Mouse (Mus musculus): Measurements from ENCODE around the gene Ap1m2.
A peak's percentile ranks its signal among the peaks of the same experiment; 100 is the strongest.
"Not testable (repeated sequence)": the region's sequence is repeated elsewhere in the genome, so short reads cannot be mapped to it uniquely, and the experiment has no call there.

Gene Ap1m2

DNA sequence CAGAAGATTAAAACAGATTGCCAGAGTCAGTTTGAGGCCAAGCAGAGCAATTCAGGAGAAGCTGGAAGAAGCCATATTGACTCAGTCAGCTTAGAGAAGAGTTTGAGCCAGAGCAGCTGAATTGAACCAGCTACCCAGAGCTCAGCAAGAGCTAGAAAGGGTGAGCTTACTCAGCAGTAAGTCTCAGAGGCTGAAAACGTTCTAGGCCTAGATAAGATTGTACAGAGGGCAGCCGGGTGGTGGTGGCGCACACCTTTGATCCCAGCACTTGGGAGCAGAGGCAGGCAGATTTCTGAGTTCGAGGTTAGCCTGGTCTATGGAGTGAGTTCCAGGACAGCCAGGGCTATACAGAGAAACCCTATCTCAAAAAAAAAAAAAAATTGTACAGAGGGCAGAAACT, 55.8 kb downstream of the Ap1m2 start:
- not testable (repeated sequence) for DNase-seq

- no peak for DNase-seq
Measured at GRCm38 (mm10) chr9:21254690-21255089, 57.4 kb downstream of the Ap1m2 start.

DNA sequence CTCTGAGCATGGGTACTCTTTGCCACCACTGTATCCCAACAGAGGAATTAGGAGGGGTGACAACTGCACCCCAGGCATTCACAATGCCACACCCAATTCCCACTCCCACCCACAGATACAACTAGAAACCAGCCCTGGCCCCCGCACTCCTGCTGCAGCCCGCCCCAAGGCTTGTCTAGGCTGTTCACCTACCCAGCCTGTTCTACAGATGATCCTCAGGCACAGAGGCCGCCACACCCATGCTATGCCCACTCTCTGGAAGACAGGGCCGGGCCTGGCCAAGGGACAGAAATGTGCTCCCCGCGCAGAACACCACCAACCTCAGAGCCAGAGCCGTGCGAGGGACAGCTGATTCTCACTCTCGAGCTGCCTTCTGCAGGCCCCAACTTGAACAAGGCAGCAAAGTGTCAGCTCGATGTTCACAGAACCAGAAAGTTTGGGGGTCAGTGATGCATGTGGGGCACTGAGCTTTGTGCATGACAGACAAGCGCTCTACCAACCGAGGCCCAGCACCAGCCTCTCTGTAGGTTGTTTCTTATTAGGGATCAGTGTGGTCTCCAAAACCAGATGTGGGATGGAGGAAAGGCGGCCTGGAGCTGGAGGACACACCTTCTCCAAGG, 60.9 kb downstream of the Ap1m2 start:
- no peak for DNase-seq

DNA sequence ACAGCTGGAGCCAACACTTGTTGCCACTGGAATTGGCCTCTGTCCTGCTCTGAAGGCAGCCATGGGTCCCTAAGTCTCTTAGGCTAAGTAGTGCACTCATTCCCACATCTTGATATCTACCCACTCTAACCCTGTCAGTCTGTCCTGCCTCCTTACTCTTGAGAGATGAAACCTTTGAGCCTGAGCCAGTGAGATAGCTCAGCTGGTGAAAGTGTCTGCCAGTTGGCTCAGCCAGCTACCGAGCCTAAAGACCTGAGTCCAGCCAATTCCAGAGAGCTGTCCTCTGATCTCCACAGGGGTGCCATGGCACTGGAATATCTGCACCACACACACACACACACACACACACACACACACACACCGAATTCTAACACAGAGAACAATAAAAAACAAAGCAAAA, 61.6 kb downstream of the Ap1m2 start:
- DNase-seq: no peak

DNA sequence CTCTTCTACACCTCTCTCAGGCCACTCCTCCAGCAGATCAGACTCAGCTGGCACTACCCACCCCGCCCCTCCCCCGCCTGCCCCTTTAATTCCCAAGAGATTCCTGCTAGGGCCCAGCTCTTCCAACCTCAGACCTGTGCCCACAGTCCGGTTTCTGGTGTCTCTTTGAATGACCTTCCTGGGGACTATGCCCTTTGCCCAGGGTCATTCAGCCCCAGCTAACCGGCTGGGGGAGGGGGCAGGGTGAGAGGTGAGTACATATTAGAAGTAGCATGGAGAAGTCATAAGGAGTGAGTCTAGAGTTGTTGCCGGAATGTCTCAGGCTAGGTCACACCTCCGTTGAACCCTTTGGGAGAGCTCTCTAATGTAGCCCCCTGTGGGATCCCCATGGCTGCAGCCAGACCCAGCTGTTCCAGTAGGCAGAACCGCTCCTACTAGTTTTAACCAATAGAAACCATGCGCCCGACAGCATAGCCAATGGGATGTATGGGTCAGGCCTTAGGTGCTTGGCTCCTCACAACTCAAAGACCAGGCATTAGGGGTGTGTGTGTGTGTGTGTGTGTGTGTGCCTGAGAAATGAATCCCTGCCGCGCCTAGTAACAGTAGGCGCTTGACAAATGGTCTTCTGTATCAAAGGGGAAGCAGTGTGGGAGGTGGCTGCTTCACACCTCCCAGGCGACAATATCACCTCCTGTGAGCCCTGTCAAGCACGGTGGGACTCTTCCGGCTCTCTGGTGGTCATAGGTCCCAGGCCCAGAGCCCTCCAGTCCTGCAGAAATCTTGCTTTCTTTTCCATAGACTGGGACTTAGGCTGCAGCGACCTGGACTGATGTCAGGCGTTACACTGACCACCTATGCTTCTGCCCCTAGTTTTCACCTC, 62.3 kb downstream of the Ap1m2 start:
- no peak for DNase-seq

DNA sequence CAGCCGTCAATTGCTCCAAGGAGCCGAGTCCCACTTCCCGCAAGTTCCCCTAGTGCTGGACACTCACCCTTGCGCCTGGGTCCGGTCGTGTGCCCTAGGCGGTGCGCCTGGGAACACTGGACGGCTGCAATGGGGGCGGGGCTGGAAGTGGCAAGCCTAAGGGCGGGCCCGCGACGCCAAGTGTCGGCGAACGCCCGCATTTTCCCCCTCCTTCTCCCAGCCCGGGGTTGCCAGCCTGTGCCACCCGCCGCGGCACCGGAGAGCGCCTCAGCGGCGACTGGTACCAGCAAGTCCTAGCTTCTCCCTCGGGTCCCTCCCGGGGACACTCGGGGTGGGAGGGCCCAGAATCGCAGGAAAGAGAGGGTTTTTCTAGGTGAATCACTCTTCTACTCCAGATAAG, 63.8 kb downstream of the Ap1m2 start, which contains the start of gene S1pr5:
TSS of gene S1pr5 (minus strand) at position 118 of the 400 bp plus-strand sequence.
- peak; percentile 55 for DNase-seq

GRCm38 (mm10) chr9:21246342-21246741, 65.8 kb downstream of the Ap1m2 start:
- DNase-seq: no peak

- no peak for DNase-seq
Measured at GRCm38 (mm10) chr9:21245113-21245487, 67.0 kb downstream of the Ap1m2 start.

- no peak for DNase-seq
Measured at GRCm38 (mm10) chr9:21244428-21245112, 67.6 kb downstream of the Ap1m2 start.

Data from kidney, adult 11 months (tissue).